Mouse (Mus musculus): ENCODE results near the gene Nav3. TPM values are rescaled to one million over a fixed set of nuclear protein-coding genes. Genes with fewer than 3 reads are reported as not detected.
"Not testable (repeated sequence)": the region's sequence is repeated elsewhere in the genome, so short reads cannot be mapped to it uniquely, and the experiment has no call there.

Nav3 gene
- polyA plus RNA-seq, 1 experiment from 2014 or later: 27.7 TPM

GRCm38 (mm10) chr10:110398643-110399042 is 57.4 kb downstream of the Nav3 start:
- Histone ChIP-seq H3K27ac (no peak overlapping the region), H3K4me1 (replicated peaks; ENCODE audit: control insufficient read depth, insufficient read depth, low read length) (no peaks in the 10 kb centered on the region), H3K9ac (no peak overlapping the region), H3K4me2 (replicated peaks) (no peak overlapping the region), H3K27me3 (ENCODE audit: control insufficient read depth, insufficient read depth, low read length) (no peaks in the 10 kb centered on the region), H3K9me3 (ENCODE audit: control insufficient read depth, low read length) (no peaks in the 10 kb centered on the region), H3K36me3 (replicated peaks; ENCODE audit: control insufficient read depth, insufficient read depth) (no peaks in the 10 kb centered on the region), H3K4me3 (replicated peaks; ENCODE audit: low read length) (no peak overlapping the region)
- DNase-seq (ENCODE audit: low spot score) (no peak), ATAC-seq (ENCODE audit: low FRiP score) (no peak)
- WGBS: 89% methylated on average over 3 of the region's 3 CpGs

GRCm38 (mm10) chr10:110386476-110387197 is 69.4 kb downstream of the Nav3 start:
- 96% methylated on average over 6 of the region's 6 CpGs for WGBS
- Histone ChIP-seq H3K4me2 (replicated peaks) (no peak overlapping the region), H3K9me3 (ENCODE audit: control insufficient read depth, low read length) (no peaks in the 10 kb centered on the region), H3K27ac (no peak overlapping the region), H3K9ac (no peak overlapping the region), H3K27me3 (ENCODE audit: control insufficient read depth, insufficient read depth, low read length) (no peaks in the 10 kb centered on the region), H3K36me3 (replicated peaks; ENCODE audit: control insufficient read depth, insufficient read depth) (no peaks in the 10 kb centered on the region), H3K4me1 (replicated peaks; ENCODE audit: control insufficient read depth, insufficient read depth, low read length) (peaks cover 14% of the 10 kb centered on the region; the same call in 1 of the 2 replicates), H3K4me3 (replicated peaks; ENCODE audit: low read length) (no peak overlapping the region)
- ATAC-seq (ENCODE audit: low FRiP score) (no peak), DNase-seq (ENCODE audit: low spot score) (no peak)

GRCm38 (mm10) chr10:110383506-110384229 is 72.3 kb downstream of the Nav3 start:
- not testable (repeated sequence) for H3K9me3 ChIP-seq (ENCODE audit: control insufficient read depth, low read length); H3K27me3 ChIP-seq (ENCODE audit: control insufficient read depth, insufficient read depth, low read length); H3K36me3 ChIP-seq (replicated peaks; ENCODE audit: control insufficient read depth, insufficient read depth); H3K4me2 ChIP-seq (replicated peaks); H3K4me3 ChIP-seq (replicated peaks; ENCODE audit: low read length); H3K9ac ChIP-seq
- H3K27ac ChIP-seq: peak overlapping the region; percentile 27; the same call in 1 of the 2 replicates
- peak; percentile 50 for DNase-seq (ENCODE audit: low spot score)
- ATAC-seq (ENCODE audit: low FRiP score): peak; percentile 84
- H3K4me1 ChIP-seq (replicated peaks; ENCODE audit: control insufficient read depth, insufficient read depth, low read length): 0 out of 2 replicates have a peak, but pooled peaks cover 14% of the 10 kb centered on the region
- 49% methylated on average over 5 of the region's 5 CpGs for WGBS

- no peaks in the 10 kb centered on the region for H3K36me3 ChIP-seq (replicated peaks; ENCODE audit: control insufficient read depth, insufficient read depth)
- no peak for DNase-seq (ENCODE audit: low spot score)
- ATAC-seq (ENCODE audit: low FRiP score): no peak
- H3K4me3 ChIP-seq (replicated peaks; ENCODE audit: low read length): no peak overlapping the region
- H3K27ac ChIP-seq: no peak overlapping the region
- H3K27me3 ChIP-seq (ENCODE audit: control insufficient read depth, insufficient read depth, low read length): no peaks in the 10 kb centered on the region
- 98% methylated on average over 2 of the region's 2 CpGs for WGBS
- no peak overlapping the region for H3K9ac ChIP-seq
- H3K4me1 ChIP-seq (replicated peaks; ENCODE audit: control insufficient read depth, insufficient read depth, low read length): 0 out of 2 replicates have a peak, but pooled peaks cover 12% of the 10 kb centered on the region
- H3K4me2 ChIP-seq (replicated peaks): no peak overlapping the region
- H3K9me3 ChIP-seq (ENCODE audit: control insufficient read depth, low read length): no peaks in the 10 kb centered on the region
Observed at GRCm38 (mm10) chr10:110380792-110381191, 75.2 kb downstream of the Nav3 start.

GRCm38 (mm10) chr10:110372724-110373455 is 83.1 kb downstream of the Nav3 start:
- peaks cover 23% of the 10 kb centered on the region for H3K4me1 ChIP-seq (replicated peaks; ENCODE audit: control insufficient read depth, insufficient read depth, low read length)
- H3K4me2 ChIP-seq (replicated peaks): peak overlapping the region; percentile 19
- no peaks in the 10 kb centered on the region for H3K27me3 ChIP-seq (ENCODE audit: control insufficient read depth, insufficient read depth, low read length)
- H3K27ac ChIP-seq: peak overlapping the region; percentile 76
- H3K9me3 ChIP-seq (ENCODE audit: control insufficient read depth, low read length): no peaks in the 10 kb centered on the region
- H3K36me3 ChIP-seq (replicated peaks; ENCODE audit: control insufficient read depth, insufficient read depth): no peaks in the 10 kb centered on the region
- H3K9ac ChIP-seq: peak overlapping the region; percentile 32
- 28% methylated on average over 11 of the region's 11 CpGs for WGBS
- DNase-seq (ENCODE audit: low spot score) (peak; percentile 47), ATAC-seq (ENCODE audit: low FRiP score) (peak; percentile 82)
- H3K4me3 ChIP-seq (replicated peaks; ENCODE audit: low read length): no peak overlapping the region

- H3K4me2 ChIP-seq (replicated peaks): no peak overlapping the region
- H3K27ac ChIP-seq: no peak overlapping the region
- H3K36me3 ChIP-seq (replicated peaks; ENCODE audit: control insufficient read depth, insufficient read depth): no peaks in the 10 kb centered on the region
- no peaks in the 10 kb centered on the region for H3K4me1 ChIP-seq (replicated peaks; ENCODE audit: control insufficient read depth, insufficient read depth, low read length)
- ATAC-seq (ENCODE audit: low FRiP score): no peak
- WGBS: 77% methylated on average over 7 of the region's 7 CpGs
- H3K9ac ChIP-seq: no peak overlapping the region
- no peaks in the 10 kb centered on the region for H3K27me3 ChIP-seq (ENCODE audit: control insufficient read depth, insufficient read depth, low read length)
- no peaks in the 10 kb centered on the region for H3K9me3 ChIP-seq (ENCODE audit: control insufficient read depth, low read length)
- no peak overlapping the region for H3K4me3 ChIP-seq (replicated peaks; ENCODE audit: low read length)
- no peak for DNase-seq (ENCODE audit: low spot score)
Observed at GRCm38 (mm10) chr10:110352148-110352547, 103.9 kb downstream of the Nav3 start.

- no peaks in the 10 kb centered on the region for H3K36me3 ChIP-seq (replicated peaks; ENCODE audit: control insufficient read depth, insufficient read depth)
- no peaks in the 10 kb centered on the region for H3K9me3 ChIP-seq (ENCODE audit: control insufficient read depth, low read length)
- H3K4me1 ChIP-seq (replicated peaks; ENCODE audit: control insufficient read depth, insufficient read depth, low read length): no peaks in the 10 kb centered on the region
- no peak overlapping the region for H3K4me3 ChIP-seq (replicated peaks; ENCODE audit: low read length)
- no peak overlapping the region for H3K27ac ChIP-seq
- ATAC-seq (ENCODE audit: low FRiP score) (no peak), DNase-seq (ENCODE audit: low spot score) (no peak)
- H3K27me3 ChIP-seq (ENCODE audit: control insufficient read depth, insufficient read depth, low read length): no peaks in the 10 kb centered on the region
- H3K9ac ChIP-seq: no peak overlapping the region
- WGBS: 89% methylated on average over 5 of the region's 5 CpGs
- no peak overlapping the region for H3K4me2 ChIP-seq (replicated peaks)
Observed at GRCm38 (mm10) chr10:110330030-110330429, 126.0 kb downstream of the Nav3 start.

GRCm38 (mm10) chr10:110329629-110330028 is 126.4 kb downstream of the Nav3 start:
- no peaks in the 10 kb centered on the region for H3K36me3 ChIP-seq (replicated peaks; ENCODE audit: control insufficient read depth, insufficient read depth)
- H3K4me1 ChIP-seq (replicated peaks; ENCODE audit: control insufficient read depth, insufficient read depth, low read length): no peaks in the 10 kb centered on the region
- H3K4me3 ChIP-seq (replicated peaks; ENCODE audit: low read length): no peak overlapping the region
- DNase-seq (ENCODE audit: low spot score) (no peak), ATAC-seq (ENCODE audit: low FRiP score) (no peak)
- 55% methylated on average over 5 of the region's 5 CpGs for WGBS
- H3K9me3 ChIP-seq (ENCODE audit: control insufficient read depth, low read length): no peaks in the 10 kb centered on the region
- H3K27ac ChIP-seq: no peak overlapping the region
- no peak overlapping the region for H3K9ac ChIP-seq
- H3K27me3 ChIP-seq (ENCODE audit: control insufficient read depth, insufficient read depth, low read length): no peaks in the 10 kb centered on the region
- H3K4me2 ChIP-seq (replicated peaks): no peak overlapping the region

GRCm38 (mm10) chr10:110322082-110322632 is 133.8 kb downstream of the Nav3 start:
- ATAC-seq (ENCODE audit: low FRiP score): no peak
- Histone ChIP-seq H3K4me1 (replicated peaks; ENCODE audit: control insufficient read depth, insufficient read depth, low read length) (peaks cover 9% of the 10 kb centered on the region; the same call in 1 of the 2 replicates), H3K9ac (no peak overlapping the region), H3K4me2 (replicated peaks) (no peak overlapping the region), H3K9me3 (ENCODE audit: control insufficient read depth, low read length) (no peaks in the 10 kb centered on the region), H3K27me3 (ENCODE audit: control insufficient read depth, insufficient read depth, low read length) (no peaks in the 10 kb centered on the region), H3K4me3 (replicated peaks; ENCODE audit: low read length) (no peak overlapping the region), H3K36me3 (replicated peaks; ENCODE audit: control insufficient read depth, insufficient read depth) (no peaks in the 10 kb centered on the region), H3K27ac (peak overlapping the region; percentile 11; the same call in 1 of the 2 replicates)
- WGBS: 46% methylated on average over 6 of the region's 6 CpGs
- no peak for DNase-seq (ENCODE audit: low spot score)
